Mouse (Mus musculus): Measurements from ENCODE around the gene Lrrtm4. TPM values are rescaled to one million over a fixed set of nuclear protein-coding genes. Genes with fewer than 3 reads are reported as not detected.

Gene Lrrtm4
- polyA plus RNA-seq, 1 experiment = not detected

GRCm38 (mm10) chr6:80406757-80407156 lies 388.1 kb downstream of the Lrrtm4 start:
- no peak overlapping the region for H3K4me3 ChIP-seq (ENCODE audit: insufficient read depth, low read length)
- no peaks in the 10 kb centered on the region for H3K4me1 ChIP-seq (ENCODE audit: control insufficient read depth, insufficient read depth, low read length)
- TF ChIP-seq CTCF (IDR thresholded peaks at IDR 0.05; ENCODE audit: low read depth, low read length) (no peak), POLR2A (IDR thresholded peaks at IDR 0.05; ENCODE audit: borderline replicate concordance, low read depth, low read length) (no peak)
- H3K27ac ChIP-seq (ENCODE audit: insufficient read depth, low read depth, low read length) = no peak overlapping the region

DNA sequence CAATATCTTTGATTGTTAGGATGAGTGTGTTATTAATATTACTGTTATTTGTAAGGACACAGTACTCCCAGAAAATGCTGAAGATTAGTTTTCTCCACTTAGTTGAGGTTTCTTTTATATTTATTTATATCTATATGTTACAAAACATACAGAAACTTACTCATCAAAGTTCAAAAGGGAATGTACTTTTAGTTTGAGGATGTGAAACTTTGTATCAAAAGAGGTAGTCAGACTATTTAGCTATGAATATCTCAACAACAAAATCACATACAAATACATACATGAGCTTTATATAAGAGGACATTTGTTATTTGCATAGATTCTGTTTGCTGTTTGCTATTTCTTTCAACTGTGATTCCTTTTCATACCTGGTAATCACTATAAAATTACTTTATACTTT lies 421.5 kb downstream of the Lrrtm4 start:
- no peak for TF ChIP-seq CTCF (IDR thresholded peaks at IDR 0.05; ENCODE audit: low read depth, low read length)
- Histone ChIP-seq H3K27ac (ENCODE audit: insufficient read depth, low read depth, low read length) (no peak overlapping the region), H3K4me1 (ENCODE audit: control insufficient read depth, insufficient read depth, low read length) (no peaks in the 10 kb centered on the region), H3K4me3 (ENCODE audit: insufficient read depth, low read length) (no peak overlapping the region)

GRCm38 (mm10) chr6:80470546-80470945 lies 451.9 kb downstream of the Lrrtm4 start:
- no peak overlapping the region for H3K27ac ChIP-seq (ENCODE audit: insufficient read depth, low read depth, low read length)
- no peaks in the 10 kb centered on the region for H3K4me1 ChIP-seq (ENCODE audit: control insufficient read depth, insufficient read depth, low read length)
- no peak for TF ChIP-seq POLR2A (IDR thresholded peaks at IDR 0.05; ENCODE audit: borderline replicate concordance, low read depth, low read length)
- no peak for TF ChIP-seq CTCF (IDR thresholded peaks at IDR 0.05; ENCODE audit: low read depth, low read length)
- H3K4me3 ChIP-seq (ENCODE audit: insufficient read depth, low read length) = no peak overlapping the region

DNA sequence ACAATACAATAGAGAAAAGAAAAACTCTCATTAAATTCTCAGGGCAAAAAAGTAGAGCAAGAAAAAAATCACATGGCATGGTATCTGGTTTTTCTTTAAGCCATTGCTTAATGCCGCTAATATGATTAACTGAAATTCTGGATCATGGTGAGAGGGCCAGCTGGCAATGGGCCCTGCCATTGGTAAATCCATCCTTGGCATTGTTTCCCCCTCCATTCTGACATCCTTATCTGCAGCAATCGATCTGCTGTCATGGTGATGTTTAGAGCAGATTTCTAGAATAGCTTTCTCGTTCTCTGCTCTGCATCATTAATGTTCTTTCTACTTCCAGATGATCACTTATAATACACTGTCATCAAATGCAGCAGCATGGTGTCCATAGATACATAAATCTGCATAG lies 457.5 kb downstream of the Lrrtm4 start:
- no peak for TF ChIP-seq CTCF (IDR thresholded peaks at IDR 0.05; ENCODE audit: low read depth, low read length)
- no peak for TF ChIP-seq POLR2A (IDR thresholded peaks at IDR 0.05; ENCODE audit: borderline replicate concordance, low read depth, low read length)

GRCm38 (mm10) chr6:80545017-80545416 lies 526.3 kb downstream of the Lrrtm4 start:
- Histone ChIP-seq H3K4me3 (ENCODE audit: insufficient read depth, low read length) (no peak overlapping the region), H3K4me1 (ENCODE audit: control insufficient read depth, insufficient read depth, low read length) (no peaks in the 10 kb centered on the region), H3K27ac (ENCODE audit: insufficient read depth, low read depth, low read length) (no peak overlapping the region)
- TF ChIP-seq CTCF (IDR thresholded peaks at IDR 0.05; ENCODE audit: low read depth, low read length) (no peak), POLR2A (IDR thresholded peaks at IDR 0.05; ENCODE audit: borderline replicate concordance, low read depth, low read length) (no peak)

More for the DNA sequence above, 457.5 kb downstream of the Lrrtm4 start:
- Histone ChIP-seq H3K4me1 (ENCODE audit: control insufficient read depth, insufficient read depth, low read length) (no peaks in the 10 kb centered on the region), H3K4me3 (ENCODE audit: insufficient read depth, low read length) (no peak overlapping the region), H3K27ac (ENCODE audit: insufficient read depth, low read depth, low read length) (no peak overlapping the region)

DNA sequence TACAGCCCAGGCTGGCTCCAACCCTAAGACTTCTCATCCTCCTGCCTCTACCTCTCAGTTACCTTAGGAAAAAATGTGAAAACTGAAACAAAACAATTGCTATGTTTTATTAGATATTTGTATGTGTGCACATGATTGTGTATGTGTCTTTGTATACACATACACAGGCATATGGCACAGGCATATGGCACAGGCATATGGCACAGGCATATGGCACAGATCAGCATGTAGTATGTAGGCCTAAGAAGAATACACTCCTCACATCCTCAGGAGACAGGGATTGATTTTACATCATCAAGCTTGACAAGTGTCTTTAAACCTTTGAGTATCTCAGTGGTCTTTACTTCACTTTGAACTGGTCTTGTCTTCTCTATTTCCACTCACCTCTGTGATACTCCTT lies 531.2 kb downstream of the Lrrtm4 start:
- TF ChIP-seq CTCF (IDR thresholded peaks at IDR 0.05; ENCODE audit: low read depth, low read length) = no peak
- TF ChIP-seq POLR2A (IDR thresholded peaks at IDR 0.05; ENCODE audit: borderline replicate concordance, low read depth, low read length) = no peak

DNA sequence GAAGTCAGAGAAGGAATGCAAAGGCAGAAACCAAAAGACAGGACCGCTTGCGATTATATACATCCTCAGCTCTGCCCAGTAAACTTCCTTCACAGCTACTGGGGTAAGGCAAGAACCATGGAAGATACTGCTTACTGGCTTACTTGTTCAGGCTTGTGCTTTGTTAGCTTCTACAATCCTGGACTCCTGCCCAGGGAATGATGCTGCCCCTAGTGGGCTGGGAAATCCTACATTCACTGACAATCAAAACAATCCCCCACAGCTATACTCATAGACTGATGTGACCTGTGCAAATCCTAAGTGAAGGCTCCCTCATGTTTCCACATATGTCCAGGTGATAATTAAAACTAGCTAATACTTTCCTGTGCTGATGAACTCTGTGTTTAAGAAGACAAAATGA lies 534.7 kb downstream of the Lrrtm4 start:
- TF ChIP-seq CTCF (IDR thresholded peaks at IDR 0.05; ENCODE audit: low read depth, low read length) (no peak), POLR2A (IDR thresholded peaks at IDR 0.05; ENCODE audit: borderline replicate concordance, low read depth, low read length) (no peak)
- H3K27ac ChIP-seq (ENCODE audit: insufficient read depth, low read depth, low read length) = no peak overlapping the region
- H3K4me1 ChIP-seq (ENCODE audit: control insufficient read depth, insufficient read depth, low read length) = no peaks in the 10 kb centered on the region
- H3K4me3 ChIP-seq (ENCODE audit: insufficient read depth, low read length) = no peak overlapping the region

More for the DNA sequence above, 531.2 kb downstream of the Lrrtm4 start:
- Histone ChIP-seq H3K27ac (ENCODE audit: insufficient read depth, low read depth, low read length) (no peak overlapping the region), H3K4me3 (ENCODE audit: insufficient read depth, low read length) (no peak overlapping the region), H3K4me1 (ENCODE audit: control insufficient read depth, insufficient read depth, low read length) (no peaks in the 10 kb centered on the region)

- Histone ChIP-seq H3K4me1 (ENCODE audit: control insufficient read depth, insufficient read depth, low read length) (no peaks in the 10 kb centered on the region), H3K4me3 (ENCODE audit: insufficient read depth, low read length) (no peak overlapping the region), H3K27ac (ENCODE audit: insufficient read depth, low read depth, low read length) (no peak overlapping the region)
- no peak for TF ChIP-seq CTCF (IDR thresholded peaks at IDR 0.05; ENCODE audit: low read depth, low read length)
- TF ChIP-seq POLR2A (IDR thresholded peaks at IDR 0.05; ENCODE audit: borderline replicate concordance, low read depth, low read length) = no peak
Observed at GRCm38 (mm10) chr6:80554991-80555390, 536.3 kb downstream of the Lrrtm4 start.

- TF ChIP-seq CTCF (IDR thresholded peaks at IDR 0.05; ENCODE audit: low read depth, low read length) (no peak), POLR2A (IDR thresholded peaks at IDR 0.05; ENCODE audit: borderline replicate concordance, low read depth, low read length) (no peak)
- Histone ChIP-seq H3K27ac (ENCODE audit: insufficient read depth, low read depth, low read length) (no peak overlapping the region), H3K4me1 (ENCODE audit: control insufficient read depth, insufficient read depth, low read length) (peaks cover 3% of the 10 kb centered on the region), H3K4me3 (ENCODE audit: insufficient read depth, low read length) (no peak overlapping the region)
Observed at GRCm38 (mm10) chr6:80577227-80577626, 558.5 kb downstream of the Lrrtm4 start.

DNA sequence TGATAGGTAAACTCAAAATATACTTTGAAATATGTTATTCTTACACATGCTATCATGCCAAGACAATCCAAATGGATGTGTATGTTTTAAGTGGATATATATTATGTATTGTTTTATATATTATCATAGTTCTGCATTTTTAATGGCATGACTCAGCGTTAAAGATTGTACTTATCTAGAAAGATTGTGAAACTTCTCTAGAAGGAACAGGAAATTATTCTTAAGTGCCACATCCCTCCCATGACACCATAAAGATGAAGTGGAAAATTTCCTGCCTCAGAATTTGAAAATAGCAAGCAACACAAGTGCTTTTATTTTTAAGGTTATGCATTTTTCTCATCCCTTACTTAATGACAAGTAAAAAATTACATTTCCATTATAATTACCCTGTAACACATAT lies 563.5 kb downstream of the Lrrtm4 start:
- Histone ChIP-seq H3K27ac (ENCODE audit: insufficient read depth, low read depth, low read length) (no peak overlapping the region), H3K4me1 (ENCODE audit: control insufficient read depth, insufficient read depth, low read length) (peaks cover 8% of the 10 kb centered on the region), H3K4me3 (ENCODE audit: insufficient read depth, low read length) (no peak overlapping the region)
- no peak for TF ChIP-seq POLR2A (IDR thresholded peaks at IDR 0.05; ENCODE audit: borderline replicate concordance, low read depth, low read length)
- no peak for TF ChIP-seq CTCF (IDR thresholded peaks at IDR 0.05; ENCODE audit: low read depth, low read length)

DNA sequence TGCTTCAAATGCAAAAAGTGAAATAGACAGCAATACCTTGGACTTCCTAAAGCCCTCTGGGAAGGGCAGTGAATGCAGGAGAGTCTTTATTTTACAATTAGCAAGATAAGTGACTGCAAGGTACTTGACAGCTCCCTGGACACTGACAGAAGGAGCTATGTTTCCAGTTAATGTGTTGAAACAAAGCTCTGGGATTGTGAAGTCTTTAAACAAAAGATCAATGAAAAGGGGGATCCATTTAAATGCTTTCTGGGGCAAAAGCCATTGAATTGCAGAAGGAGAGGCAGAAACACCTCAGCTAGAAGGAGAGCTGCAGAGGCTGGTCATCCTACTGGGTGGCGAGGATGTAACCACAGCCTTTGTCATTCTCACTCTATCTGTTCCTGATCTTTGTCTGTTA lies 571.1 kb downstream of the Lrrtm4 start:
- Histone ChIP-seq H3K4me3 (ENCODE audit: insufficient read depth, low read length) (no peak overlapping the region), H3K27ac (ENCODE audit: insufficient read depth, low read depth, low read length) (no peak overlapping the region), H3K4me1 (ENCODE audit: control insufficient read depth, insufficient read depth, low read length) (no peaks in the 10 kb centered on the region)
- TF ChIP-seq CTCF (IDR thresholded peaks at IDR 0.05; ENCODE audit: low read depth, low read length) = no peak

Data from bone marrow macrophage, adult 2 months (primary cell).